Mouse (Mus musculus): ENCODE results near the gene Il18rap.

The Il18rap gene

GRCm38 (mm10) chr1:40514851-40515585 is at the start of gene Il18rap:
Gene Il18rap (plus strand): TSS chr1:40515362.
- DNase-seq (ENCODE audit: low spot score): no peak

GRCm38 (mm10) chr1:40465477-40466430 is 49.4 kb upstream of the Il18rap start, which contains the start of gene Il18r1:
Gene Il18r1 (plus strand): TSS chr1:40465552.
- DNase-seq (ENCODE audit: low spot score): no peak

GRCm38 (mm10) chr1:40467306-40467705 is 47.9 kb upstream of the Il18rap start:
- no peak for DNase-seq (ENCODE audit: low spot score)

- no peak for DNase-seq (ENCODE audit: low spot score)
These were observed 46.4 kb upstream of the Il18rap start for GRCm38 (mm10) chr1:40468805-40469204.

DNA sequence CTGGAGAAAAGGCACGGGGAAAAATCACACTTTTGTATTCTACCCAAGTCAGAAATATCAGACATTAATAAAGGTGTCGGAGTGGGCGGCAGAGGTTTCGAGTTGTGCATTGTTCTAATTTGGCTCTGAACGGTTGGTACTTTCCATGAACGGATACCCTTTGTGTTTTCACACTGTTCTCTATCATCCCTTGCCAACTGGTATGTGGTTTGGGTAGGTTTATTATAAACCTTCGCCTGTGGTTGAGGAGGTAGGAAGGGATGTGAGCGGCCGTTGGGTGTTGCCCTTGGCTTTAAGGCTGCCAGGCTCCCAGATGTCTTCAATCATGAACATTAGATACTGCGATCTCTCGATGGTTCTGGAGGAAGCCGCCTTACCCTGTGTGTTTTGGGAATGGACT is 45.3 kb upstream of the Il18rap start:
- DNase-seq (ENCODE audit: low spot score): no peak

GRCm38 (mm10) chr1:40472401-40472800 is 42.8 kb upstream of the Il18rap start:
- DNase-seq (ENCODE audit: low spot score): no peak

GRCm38 (mm10) chr1:40473640-40474039 is 41.5 kb upstream of the Il18rap start:
- no peak for DNase-seq (ENCODE audit: low spot score)

- no peak for DNase-seq (ENCODE audit: low spot score)
These were observed 40.8 kb upstream of the Il18rap start for GRCm38 (mm10) chr1:40474336-40474735.

DNA sequence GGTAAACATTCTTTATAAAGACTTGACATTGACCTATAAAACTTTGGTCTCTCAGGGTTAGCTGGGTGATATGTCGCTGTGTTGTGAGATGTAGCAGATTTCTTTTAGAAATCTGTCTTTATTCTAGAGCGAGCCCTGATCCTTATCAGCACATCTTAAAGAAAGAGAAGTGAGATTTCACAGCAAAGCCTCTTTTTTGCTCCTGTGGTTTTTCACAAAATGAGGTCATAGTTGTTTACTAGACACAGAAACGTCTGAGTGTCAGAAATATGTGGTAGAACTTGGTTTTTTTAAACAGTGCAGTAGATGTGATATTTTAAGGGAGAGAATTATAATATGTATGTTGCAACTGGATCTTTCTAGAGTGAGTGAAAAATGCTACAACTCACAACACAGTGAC is 39.5 kb upstream of the Il18rap start:
- DNase-seq (ENCODE audit: low spot score): peak; percentile 5

DNA sequence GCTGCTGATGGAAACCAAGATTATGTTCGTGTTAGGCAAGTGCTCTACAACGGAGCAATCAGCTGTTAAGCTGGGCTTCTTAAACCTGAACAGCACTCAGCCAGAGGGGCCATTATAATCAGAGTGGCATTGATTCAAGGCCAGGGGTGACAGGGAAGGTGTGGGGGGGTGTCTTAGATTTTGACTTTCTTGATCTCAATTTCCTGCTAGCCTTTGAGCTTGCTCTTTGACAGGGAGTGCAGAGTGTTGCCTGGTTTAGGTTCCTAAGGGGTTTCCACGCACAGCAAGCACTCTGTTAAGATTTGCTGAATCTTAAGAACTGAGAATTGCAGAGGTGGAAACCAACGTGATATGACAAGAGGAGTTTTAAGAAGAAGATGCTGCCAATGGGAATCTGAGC is 38.4 kb upstream of the Il18rap start:
- DNase-seq (ENCODE audit: low spot score): no peak

DNA sequence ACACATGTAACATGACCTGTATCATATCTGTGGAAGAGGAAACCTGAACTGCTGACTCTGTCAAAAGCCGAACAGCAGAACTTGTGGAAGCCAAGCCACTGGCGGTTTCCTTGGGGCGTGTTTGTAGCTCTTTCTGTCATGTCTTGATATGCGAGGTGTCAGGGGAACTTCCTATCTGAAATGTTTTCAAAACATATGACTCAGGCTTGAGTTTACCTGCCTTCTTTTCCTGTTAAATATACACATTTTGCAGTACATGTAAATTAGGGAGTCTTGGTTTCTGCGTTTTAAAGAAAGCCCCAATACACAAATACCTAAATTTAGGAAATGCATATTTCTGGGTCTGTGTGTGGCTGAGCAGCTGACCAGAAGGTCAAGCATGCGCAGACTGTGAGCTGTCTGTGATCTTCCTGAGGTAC is 35.6 kb upstream of the Il18rap start:
- DNase-seq (ENCODE audit: low spot score): no peak

- no peak for DNase-seq (ENCODE audit: low spot score)
These were observed 20.6 kb upstream of the Il18rap start for GRCm38 (mm10) chr1:40494594-40494993.

DNA sequence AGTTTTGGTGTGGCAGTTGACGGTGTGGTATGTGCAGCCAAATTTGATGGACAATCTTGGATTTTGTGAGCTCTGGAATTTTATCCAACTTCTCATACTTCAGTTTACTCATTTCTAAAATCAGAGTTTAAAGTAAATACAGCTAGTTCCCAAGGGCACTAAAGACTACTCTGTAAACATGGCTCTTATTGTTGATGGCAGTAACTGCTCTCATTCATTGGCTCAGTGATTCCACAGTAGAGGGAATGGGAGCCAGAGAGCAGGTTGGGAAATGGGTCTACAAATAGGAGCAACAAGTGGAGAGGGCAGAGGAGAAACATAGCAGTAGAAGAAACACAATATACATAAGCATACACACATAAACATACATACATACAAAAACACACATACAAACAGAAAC is 15.5 kb upstream of the Il18rap start:
- DNase-seq (ENCODE audit: low spot score): no peak

DNA sequence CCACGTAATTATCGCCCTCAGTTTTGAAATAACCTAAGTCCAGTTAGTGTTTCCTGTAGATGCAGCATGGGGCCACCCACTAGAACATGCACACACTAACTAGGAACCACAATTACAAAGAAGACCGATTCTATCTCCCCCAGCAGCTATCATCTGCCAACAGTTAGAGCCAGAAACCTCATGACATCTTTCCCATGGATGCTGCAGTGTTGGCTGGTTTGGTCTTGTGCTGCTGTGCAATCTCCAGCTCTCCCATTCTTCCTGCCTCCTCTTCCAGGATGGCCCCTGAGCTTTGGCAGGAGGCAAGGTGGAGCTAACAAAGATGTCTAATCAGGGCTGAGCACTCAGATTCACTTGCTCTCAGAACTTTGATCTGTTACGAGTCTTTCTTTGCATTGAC is 14.0 kb upstream of the Il18rap start:
- DNase-seq (ENCODE audit: low spot score): no peak

DNA sequence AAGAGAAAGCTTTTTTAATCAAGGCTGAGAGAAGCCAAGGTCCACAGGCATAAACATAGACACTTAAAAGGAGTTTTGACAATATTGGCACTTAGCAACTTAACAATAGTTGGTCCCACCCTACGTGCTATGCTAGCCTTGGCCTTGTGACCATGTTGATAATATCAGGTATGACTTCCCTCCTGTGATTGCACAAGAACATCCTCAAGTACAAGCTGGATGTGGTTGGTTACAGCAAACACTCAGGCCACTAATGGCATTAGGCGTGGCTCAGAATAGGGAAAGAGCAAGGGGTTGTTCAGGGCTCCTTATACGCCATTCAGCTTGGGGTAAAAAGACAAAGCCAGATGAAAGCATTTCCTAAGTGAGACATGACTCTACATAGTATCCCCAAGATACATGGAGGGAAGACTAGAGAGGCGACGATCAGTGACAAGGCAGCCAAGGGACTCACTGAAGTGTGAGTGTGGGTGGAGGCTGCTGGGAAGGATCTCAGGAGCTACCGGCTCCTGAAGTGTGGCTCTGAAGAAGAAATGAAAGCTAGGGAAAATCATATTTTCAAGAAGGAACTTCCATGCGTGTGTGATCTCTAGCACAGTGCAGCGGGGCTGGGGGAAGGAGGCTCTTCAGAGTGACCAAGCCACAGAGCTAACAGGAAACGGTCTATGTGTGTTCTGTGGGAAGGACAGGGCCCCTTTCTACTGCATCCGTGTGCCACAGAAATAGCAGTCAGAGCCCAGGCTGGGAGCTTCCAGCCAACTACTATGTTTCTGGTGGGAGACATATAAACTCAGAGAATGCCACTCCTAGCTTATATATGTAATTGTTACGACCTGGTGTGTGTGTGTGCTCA is 13.4 kb upstream of the Il18rap start:
- no peak for DNase-seq (ENCODE audit: low spot score)

- DNase-seq (ENCODE audit: low spot score): no peak
These were observed 10.6 kb upstream of the Il18rap start for GRCm38 (mm10) chr1:40504548-40504947.

DNA sequence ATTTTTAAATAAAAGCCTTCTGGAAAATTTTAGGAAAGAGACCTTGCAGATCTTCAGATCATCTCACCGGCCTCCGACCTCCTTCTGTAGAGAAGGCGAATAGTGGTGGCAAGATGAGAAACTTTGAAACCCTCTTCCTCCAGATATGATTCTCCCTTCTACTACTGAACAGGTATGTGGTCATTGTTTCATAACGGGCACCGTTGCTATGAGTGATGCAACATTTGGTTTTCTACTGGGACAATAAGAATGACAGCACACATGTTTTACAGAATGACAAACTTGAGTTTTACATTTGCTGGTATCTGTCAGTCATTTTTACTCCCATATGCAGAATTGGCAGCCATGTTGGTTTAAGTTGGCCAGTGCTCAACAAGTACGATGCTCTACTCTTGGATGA is 1.2 kb downstream of the Il18rap start:
- no peak for DNase-seq (ENCODE audit: low spot score)

- DNase-seq (ENCODE audit: low spot score): no peak
These were observed 7.8 kb downstream of the Il18rap start for GRCm38 (mm10) chr1:40522918-40523317.

DNA sequence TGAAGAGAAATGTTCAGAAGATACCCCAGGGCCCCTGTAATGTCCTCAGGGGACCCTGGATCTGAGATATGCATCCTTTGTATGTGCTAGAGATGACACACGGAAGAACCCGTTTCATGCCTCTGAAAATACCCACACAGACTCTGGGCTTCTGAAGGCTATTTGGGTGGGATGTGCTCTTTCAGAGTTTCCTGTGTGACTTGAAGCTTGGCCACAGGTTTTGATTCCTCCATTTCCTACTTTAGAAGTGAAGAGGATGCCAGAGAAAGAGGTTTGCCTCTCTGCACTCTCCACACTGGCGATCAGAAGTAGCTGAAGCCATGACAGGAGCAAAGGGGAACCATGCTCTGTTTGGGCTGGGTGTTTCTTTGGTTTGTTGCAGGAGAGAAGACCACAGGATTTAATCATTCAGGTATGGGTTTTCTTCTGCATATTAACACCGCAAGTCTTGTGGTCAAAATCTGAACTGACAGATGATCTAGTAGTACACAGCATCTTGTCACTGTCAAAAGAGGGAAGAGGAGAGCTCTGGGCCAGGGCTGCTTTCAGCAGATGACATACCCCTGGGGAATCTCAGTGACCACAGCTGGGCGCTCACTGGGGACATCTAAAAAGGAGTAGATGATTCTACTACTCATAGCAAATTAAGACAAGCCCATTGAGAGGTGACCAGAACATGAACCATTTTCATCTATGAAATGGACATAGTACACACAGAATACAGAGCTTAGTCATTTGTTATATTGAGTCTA is 9.0 kb downstream of the Il18rap start:
- no peak for DNase-seq (ENCODE audit: low spot score)

DNA sequence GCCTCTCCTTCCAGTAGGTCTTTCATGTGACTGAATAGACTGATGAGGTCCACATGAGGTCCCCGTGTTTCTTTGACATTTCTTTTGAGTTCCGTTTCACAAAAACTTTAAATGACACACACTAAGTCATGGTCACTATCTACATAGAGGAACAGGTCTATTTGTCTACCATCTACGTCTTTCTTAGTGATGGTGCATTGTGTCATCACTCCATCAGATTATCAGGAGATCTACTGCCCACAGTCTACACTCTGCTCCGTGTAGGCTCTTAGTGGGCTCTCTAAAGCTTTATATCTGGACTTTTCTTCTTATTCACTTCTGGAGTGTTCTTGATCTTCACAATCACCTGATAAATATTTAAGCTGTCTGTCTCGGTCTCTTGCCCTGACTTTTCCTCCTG is 14.1 kb downstream of the Il18rap start:
- no peak for DNase-seq (ENCODE audit: low spot score)

GRCm38 (mm10) chr1:40537577-40537976 is 22.4 kb downstream of the Il18rap start:
- no peak for DNase-seq (ENCODE audit: low spot score)
